Mouse (Mus musculus) activated CD4-positive, CD25-positive, alpha-beta regulatory T cell, adult 4 months (primary cell): ENCODE measurements around the gene Hspb7. TPM values are rescaled to one million over a fixed set of nuclear protein-coding genes. Genes with fewer than 3 reads are reported as not detected.

ENCODE experiments used
- ATAC-seq: one replicate; pipeline ENCODE4 v1.8.0; 2017
- polyA plus RNA-seq, 2 experiments: library from polyadenylated mRNA; unstranded; fragments of 100-300 nt; shearing (Covaris generic); gene quantifications; one replicate each; pipeline ENCODE4 v1.2.1; 2017

The Hspb7 gene
- polyA plus RNA-seq, 2 experiments from 2014 or later = not detected

DNA sequence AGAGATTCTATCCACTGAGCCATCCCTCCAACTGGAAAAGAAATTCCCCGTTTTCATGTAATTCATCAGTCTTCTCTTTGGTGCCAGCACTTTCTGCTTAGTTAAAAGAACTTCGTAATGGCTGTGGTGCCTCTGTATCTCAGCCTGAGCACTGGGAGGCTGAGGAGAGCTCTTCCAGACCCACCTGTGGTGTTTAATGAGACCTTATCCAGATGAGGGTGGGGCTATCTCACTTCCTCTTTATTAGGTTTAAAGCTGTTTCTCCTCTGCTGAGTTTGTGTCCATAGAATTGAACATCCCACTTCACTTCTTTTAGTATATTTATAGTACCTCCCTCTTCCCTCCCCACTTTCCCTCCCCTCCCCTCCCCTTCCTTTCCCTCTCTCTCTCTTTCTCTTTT is 30.7 kb downstream of the Hspb7 start:
- no peak for ATAC-seq

DNA sequence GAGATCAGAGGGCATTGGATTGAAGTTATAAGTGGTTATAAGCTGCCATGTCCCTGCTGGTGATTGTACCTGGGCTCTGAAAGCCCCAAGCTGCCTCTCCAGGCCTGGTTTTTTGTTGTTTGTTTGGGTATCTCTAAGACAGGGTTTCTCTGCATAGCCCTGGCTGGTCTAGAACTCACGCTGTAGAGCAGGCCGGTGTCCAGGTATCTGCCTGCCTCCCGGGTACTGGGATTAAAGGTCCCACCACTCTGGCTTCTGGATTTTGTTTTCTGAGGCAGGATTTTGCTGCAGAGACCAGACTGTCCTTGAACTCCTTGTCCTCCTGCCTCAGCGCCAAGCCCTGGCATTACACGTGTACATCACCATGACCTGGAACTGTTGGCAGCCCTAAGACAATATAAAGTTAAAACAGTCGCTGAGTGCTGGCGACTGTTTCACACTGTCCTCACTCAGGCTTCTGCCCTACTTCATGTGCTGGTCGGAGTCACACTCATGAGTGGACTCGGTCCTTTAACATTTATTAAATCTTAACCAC is 31.4 kb downstream of the Hspb7 start:
- no peak for ATAC-seq

DNA sequence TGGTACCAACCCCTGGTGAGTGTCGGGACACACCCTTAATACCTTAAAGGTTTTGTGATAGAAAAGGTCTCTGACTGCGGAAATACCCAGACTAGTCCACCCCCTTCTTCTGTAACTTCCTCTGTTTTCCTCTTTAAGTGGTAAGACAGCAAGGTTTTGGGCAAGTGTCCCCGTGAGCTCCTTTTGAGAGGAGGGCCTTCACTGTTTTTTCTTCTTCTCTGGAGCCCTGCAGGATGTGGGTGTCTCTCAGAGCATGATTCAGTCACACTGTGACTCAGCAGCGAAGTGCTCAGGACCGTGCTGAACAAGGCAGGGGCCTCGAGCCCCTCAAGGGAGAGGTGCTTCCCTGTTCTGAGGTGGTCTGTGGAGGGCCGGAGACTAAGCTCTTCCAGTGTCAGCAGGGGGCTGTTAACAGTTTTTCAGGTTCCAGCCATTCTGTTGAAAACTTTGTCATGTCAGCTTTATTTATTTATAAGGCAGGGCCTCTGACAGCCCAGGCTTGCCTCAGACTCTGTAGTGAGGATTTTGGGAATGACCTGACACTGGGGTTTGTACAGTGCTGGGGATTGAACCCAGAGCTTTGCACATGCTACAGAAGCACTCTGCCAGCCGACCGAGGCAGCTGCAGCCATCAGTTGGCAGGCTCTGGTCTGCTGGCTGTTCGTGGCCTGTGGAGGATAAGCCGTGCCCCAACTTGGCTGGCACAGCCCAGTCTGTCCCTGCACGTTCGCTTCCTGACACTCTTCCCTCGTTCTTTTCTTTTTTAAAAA is 34.2 kb downstream of the Hspb7 start:
- peak; percentile 97 for ATAC-seq

DNA sequence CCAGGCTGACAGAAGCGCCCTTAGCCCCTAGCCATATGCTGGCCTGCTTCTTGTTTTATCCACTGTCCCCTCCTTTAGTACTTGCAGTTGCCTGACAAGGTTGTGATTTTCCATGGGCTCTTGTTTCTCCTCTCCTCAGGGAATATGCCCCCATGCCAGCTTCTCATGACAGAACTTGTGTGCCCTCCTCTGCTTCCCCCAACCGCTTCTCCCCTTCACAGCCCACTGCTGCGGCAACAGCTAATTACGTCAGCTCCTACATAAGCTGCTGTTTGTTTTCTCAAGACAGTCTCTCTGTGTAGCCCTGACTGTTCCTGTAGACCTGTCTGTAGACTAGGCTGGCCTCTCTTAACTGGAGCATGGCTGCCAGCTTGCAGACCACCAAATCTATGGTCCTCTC is 34.9 kb downstream of the Hspb7 start:
- ATAC-seq = no peak

DNA sequence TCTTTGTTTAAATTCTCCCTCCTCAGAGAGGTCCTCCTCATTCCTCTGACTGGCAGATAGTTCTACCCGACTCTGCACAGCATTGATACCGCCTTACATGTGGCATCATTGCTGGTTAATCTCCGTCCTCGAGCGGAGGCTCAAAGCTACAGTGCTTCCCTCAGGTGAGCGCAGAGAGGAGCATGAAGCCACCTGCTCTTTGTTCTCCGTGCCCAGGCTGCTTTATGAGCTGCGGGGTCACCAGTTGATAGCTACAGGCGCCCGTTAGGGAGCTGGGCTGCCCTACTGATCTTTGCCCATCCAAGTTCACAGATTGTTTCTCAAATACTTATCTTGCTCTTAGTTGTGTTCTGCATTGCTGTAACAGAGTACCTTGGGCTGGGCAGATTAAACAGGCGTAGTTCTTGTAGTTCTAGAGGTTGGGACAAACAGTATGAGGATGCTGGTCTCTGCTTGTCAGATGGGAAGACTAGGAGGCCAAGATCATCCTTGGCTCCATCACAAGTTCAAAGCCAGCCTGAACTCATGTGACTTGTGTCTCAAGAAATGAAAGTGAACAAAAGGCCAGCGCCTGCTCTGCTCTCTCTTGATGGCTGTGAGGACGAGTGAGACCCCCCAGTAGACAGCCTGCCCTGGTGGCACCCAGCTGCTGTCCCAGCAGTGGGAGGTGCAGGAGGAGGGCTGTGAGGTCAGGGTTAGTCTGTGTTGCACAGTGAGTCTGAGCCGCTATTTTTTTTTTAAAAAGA is 35.8 kb downstream of the Hspb7 start:
- no peak for ATAC-seq

DNA sequence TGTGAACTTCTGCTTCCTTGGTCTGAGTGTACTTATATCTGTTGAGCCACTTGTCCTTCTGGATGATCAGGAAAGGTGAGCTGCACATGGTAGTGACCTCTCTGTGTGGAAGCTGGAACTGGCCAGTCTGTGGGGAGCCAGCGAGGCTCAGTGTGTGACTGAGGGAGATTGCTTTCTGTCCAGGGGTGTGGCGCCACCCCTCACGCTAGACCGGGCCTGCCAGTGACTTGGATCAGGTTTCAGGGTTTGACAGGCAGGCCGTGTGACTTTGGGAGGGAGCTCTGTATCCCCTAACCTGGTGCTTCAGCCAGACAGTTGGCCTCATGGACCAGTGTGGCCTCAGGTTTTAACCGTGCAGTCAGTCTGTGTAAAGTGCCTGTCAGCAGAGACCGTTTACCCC is 37.7 kb downstream of the Hspb7 start:
- no peak for ATAC-seq

DNA sequence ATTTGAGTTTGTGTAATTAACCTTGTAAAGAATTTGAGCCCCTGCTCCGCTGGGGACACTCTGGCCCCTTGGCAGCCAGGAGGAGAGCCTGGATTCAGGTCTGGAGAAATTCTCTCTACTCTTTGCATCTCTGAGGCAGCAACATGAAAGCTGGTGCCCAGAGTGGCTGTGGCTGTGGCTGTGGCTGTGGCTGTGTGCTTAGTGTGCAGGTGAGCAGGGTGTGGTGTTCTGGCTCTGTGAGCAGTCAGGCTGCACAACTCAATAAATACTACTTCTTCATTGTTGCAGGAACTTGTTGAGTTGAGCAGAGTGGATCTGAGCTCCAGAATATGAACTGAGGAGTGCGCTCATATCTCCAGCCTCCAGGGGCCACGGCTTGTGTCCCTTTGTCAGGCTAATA is 38.3 kb downstream of the Hspb7 start:
- no peak for ATAC-seq

DNA sequence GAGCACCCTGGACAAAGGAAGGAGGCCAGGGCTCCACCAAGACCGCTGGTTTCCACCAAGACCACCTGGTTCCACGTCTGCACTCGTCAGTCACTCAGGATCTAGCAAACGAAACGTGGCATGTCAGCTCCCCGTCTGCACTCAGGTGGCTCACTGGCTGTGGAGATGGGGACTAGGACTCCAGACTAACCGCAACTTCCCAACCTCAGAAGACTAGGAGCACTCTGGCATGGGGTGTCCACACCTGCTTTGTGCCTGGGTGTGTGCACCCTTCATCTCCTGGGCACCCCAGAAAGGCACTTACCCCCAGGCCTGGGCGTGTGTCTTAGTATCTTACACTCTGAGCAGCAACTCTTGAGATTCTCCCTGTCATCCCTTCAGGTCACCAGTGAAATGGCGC is 39.2 kb downstream of the Hspb7 start:
- no peak for ATAC-seq

DNA sequence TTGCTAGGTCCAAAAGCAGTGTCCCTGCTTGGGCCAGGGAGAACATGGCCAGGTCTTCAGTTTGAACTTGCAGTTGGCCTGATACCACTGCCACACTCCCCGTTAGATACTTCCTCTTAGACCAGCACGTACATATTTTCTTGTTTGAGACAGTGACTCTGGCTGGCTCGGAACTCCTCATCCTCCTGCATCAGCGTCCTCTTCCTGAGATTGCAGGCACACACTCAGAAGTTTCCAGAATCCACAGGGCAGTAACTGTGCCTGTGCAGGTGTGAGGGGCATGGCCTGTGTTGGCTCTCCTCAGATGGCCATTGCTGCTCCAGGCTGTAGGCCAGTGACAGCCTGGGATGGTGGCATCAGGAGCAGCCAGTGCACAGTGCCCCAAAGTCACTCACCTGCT is 39.9 kb downstream of the Hspb7 start:
- no peak for ATAC-seq

DNA sequence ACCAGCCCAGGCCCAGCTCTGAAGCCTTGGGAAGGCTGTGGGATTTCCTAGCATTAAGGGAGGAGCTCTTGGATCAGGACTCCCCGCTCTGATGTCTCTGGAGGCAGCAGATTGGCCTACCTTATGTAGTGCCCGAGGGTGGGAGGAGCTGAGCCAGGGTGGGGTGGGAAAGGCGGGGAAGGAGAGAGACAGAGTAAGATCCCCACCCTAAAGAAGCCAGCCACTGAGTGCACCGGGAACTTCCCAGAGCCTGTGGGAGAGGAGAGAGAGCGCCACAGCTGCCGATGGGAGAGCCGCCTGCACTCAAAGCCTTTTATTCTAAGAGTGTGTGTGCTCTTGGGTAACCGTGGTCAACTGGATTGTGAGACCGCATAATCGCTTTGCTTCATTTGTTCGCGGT is 40.5 kb downstream of the Hspb7 start:
- no peak for ATAC-seq

DNA sequence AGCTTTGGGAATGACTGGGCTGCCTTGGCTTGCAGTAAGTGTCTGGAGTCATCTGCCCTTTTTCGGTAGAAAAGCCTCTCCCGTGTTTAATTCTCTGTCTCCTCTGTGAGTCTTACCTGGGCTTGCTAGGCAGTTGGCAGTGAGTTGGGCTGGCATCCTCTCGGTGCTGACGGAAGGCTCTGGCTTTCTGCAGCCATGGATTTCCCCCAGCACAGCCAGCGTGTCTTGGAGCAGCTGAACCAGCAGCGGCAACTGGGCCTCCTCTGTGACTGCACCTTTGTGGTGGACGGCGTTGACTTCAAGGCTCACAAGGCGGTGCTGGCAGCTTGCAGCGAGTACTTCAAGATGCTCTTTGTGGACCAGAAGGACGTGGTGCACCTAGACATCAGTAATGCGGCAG is 41.0 kb downstream of the Hspb7 start:
- ATAC-seq = no peak

DNA sequence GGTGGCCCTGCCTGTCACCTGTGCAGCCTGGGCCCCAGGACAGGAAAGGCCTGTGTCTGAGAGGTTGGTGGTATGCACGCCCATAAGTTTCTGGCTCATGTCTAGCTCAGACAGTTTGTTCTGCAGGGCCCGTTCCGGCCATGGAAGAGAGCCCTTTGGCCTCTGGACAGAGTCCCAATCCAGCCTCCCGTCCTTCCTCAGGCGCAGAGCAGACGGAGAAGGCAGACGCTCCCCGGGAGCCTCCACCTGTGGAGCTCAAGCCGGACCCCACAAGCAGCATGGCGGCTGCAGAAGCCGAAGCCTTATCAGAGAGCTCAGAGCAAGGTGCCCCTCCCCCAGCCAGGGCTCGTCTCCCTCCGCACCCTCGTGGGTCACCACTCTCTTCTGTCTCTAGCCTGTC is 42.9 kb downstream of the Hspb7 start:
- no peak for ATAC-seq

DNA sequence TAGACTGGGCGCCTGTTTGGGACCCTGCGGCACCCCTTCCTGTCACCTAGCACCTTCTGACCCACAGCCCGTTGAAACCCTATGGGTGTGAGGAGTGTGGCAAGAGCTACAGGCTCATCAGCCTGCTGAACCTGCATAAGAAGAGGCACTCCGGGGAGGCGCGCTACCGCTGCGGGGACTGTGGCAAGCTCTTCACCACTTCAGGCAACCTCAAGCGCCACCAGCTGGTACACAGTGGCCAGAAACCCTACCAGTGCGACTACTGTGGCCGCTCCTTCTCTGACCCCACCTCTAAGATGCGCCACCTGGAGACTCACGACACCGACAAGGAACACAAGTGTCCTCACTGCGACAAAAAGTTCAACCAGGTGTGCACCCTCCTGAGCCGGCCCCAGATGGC is 44.1 kb downstream of the Hspb7 start:
- no peak for ATAC-seq

DNA sequence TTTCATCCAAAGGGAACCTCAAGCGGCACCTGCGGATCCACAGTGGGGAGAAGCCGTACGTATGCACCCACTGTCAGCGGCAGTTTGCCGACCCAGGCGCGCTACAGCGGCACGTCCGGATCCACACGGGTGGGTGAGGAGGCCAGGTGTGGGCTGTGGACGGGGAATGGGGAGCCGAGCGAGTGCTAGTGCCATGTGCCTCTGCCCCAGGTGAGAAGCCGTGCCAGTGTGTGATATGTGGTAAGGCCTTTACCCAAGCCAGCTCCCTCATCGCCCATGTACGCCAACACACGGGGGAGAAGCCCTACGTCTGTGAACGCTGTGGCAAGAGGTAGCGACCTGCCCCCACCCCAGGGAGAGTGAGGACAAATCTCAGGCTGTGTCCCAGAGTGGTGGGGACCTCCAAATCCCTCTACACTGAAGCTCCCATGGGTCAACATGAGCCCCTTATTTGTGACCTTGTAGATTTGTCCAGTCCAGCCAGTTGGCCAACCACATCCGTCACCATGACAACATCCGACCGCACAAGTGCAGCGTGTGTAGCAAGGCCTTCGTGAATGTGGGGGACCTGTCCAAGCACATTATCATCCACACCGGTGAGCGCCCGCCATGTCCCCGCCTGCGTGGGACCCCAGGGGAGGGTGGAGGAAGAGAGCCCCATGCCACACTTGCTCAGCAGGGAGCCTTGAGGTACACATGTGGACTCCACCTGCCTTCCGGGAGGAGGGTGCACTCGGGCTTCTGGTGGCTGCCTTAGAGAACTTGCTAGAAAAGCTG is 45.1 kb downstream of the Hspb7 start:
- no peak for ATAC-seq

DNA sequence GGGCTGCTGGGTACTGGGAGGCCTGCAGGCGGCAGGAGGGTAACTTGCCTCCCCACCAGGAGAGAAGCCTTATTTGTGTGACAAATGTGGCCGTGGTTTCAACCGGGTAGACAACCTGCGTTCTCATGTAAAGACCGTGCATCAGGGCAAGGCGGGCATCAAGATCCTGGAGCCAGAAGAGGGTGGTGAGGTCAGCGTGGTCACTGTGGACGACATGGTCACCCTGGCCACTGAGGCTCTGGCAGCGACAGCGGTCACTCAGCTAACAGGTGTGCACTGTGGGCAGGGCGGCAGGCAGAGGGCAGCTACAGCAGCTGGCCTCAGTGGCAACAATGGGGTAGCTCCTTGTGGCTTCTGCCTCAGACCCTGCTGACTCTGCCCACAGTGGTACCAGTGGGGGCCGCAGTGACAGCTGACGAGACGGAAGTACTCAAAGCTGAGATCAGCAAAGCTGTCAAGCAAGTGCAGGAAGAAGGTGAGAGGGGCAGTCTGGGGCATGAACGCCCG is 45.8 kb downstream of the Hspb7 start:
- no peak for ATAC-seq

DNA sequence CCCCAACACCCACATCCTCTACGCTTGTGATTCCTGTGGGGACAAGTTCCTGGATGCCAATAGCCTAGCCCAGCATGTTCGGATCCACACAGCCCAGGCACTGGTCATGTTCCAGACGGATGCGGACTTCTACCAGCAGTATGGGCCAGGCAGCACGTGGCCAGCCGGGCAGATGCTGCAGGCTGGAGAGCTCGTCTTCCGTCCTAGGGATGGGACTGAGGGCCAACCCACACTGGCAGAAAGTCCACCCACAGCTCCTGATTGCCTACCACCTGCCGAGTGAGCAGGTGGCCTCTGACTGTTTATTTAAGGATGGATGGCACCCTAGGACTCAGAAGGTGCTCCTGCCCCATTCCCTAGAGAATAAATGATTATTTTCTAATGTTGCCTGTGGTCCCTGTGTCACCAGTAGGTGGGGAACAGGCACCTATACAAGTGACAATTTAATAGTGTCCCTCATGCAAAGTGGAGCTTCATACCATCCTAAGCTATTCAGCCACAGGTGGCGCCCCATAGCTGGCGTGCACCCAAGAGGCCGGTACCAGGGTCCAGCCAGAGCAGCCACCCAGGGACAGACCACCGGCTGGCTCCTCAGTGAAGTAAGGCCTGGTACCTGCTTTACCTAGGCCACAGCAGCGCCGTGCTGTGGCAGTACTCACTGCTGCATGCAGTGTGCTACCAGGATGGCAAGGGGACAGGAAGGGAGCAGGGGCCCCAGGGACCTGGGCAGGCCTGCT is 46.4 kb downstream of the Hspb7 start:
- no peak for ATAC-seq

DNA sequence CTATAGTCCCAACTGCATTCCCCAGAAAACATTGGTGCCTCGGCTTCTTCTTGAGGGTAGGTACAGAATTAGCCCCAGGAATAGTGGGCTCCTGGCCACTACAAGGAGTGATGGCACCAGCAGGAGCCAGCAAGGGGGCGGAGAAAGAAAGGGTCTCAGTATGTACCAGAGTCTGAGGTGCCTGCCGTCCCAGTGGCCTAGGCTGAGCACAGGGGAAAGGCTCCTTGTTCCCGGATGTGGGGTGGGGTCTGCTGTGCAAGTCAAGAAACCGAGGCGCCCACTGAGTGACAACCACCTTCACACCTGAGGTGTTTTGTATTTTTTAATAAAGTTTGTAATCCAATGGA is 47.0 kb downstream of the Hspb7 start:
- no peak for ATAC-seq

DNA sequence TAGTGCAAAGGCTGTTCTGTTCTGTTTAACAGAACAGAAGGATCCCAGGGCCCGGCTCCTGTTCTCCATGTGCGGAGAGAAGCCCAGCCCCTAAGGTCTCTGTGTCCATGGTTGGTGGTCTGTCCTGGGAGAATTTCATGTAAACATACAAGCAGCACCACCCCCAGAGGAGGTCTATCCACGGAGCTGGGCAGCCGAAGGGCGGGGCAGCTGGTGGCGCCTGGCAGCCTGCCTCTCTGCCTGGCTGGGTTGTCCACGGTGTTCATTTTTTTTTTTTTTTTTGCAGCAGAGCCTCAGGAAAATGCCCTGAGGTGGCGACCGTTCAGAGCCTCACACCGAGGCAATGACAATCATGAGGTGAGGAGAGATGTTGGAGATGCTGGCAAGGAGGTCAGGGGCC is 48.0 kb downstream of the Hspb7 start:
- no peak for ATAC-seq

DNA sequence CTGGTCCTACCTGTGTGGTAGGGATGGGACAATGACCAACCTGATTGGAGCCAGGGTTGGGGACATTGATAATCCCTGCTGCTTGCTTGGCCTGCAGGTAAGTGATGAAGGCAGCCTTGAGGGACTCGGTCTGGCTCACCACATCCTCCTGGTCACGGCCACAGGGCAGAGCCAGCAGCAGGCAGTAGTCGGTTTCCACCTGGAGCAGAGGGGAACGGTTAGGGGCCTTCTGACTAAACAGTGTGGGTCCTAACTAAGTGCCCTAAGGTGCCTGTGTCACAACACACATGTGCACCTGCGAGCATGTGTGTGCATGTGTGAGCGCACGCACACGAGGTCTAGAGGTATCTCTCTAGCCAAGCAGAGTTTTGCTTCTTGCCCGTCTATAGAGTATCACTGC is 48.8 kb downstream of the Hspb7 start:
- ATAC-seq = no peak

DNA sequence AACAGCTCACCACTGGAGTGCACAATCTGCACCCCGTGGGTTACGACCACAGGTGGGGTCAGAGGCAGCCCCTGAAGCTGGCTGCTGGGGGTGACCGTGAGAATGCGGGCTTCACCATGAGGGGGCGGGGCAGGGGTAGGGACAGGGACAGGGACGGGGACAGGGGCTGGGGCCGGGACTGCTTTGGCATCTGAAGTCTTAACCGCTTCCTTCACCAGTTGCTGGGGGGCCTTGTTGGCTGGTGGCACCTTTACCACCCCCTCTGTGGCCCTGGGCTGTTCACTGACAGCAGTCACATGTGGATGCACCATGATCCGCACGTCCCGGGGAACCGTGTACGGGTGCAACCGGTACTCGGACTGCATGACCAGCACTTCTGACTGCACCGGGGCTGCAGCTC is 50.9 kb downstream of the Hspb7 start:
- ATAC-seq = no peak

DNA sequence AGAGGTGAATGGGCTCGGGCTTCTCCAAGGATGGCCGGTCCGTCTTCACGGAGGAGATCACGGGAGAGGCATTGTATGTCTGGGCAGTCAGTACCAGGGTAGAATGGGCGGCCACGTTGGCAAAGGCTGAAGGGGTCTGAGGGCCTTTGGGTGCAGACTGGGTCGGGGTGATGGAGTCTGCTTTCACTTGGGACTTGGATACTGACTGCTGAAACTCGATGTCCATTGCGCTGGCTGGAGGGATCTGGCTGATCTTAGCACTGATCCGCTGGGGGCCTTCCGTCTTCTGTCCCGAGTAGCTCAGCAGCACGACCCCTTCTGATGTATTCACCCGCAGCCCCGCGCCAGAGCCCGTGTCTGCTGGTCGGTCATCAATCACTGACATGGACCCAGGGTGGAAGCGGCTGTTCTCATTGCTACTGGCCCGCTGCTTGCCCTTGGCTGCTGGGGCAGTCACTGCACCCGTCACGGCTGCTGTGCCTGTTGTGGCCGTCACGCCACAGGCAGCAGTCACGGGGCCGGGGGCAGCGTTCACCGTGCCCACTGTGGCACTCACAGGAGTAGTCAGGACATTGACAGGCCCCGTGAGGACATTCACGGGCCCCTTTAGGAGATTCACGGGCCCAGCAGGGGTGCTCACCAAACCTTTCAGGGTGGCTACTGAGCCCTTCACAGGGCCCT is 52.2 kb downstream of the Hspb7 start:
- ATAC-seq = no peak

DNA sequence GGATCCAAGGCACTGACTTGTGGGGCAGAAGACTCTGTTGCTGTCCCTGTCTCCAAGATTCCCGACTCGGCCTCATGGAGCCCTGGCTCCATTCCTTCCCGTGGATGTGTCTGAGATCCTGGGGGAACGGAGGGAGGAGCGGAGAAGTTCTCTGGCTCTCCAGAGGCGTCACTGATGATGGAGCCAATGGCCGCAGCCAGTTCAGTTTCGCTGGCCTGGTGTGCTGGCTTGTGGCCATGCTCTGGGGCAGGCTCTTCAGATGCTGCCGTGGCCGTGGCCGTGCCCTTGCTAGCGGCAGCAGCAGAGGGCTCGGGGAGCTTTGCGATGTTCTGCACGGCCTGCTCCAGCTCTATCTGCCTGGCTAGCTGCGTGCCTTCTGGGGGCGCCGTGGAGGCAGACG is 53.9 kb downstream of the Hspb7 start:
- ATAC-seq = no peak
